15 mouse cellular contexts compared by ENCODE assay signal in genomic region chr11:83908376-83908775, GRCm38 (mm10). TPM values are rescaled to one million over a fixed set of nuclear protein-coding genes. Genes with fewer than 3 reads are reported as not detected.
"Had no signal": no experiment of that assay in that cellular context is flagged by ENCODE, and none has a peak within 500 bp of the region (broad histone marks: within the 10 kb centered on the region; RNA-seq: fewer than 3 reads in every experiment).

No protein-coding gene starts in this region.

- DNase-seq: kidney, adult 18-20 months; kidney, postnatal 14 days; lung, adult 2 months; lung, postnatal 36 days; retina, postnatal 1 day; thymus, adult 18-20 months; thymus, postnatal 14 days had no signal

- H3K4me2 ChIP-seq: hindbrain, embryonic 14.5 days; kidney, embryonic 15.5 days; limb, embryonic 15.5 days; midbrain, embryonic 15.5 days; neural tube, embryonic 12.5 days had no signal

- H3K4me3 ChIP-seq: kidney, embryonic 15.5 days; limb, embryonic 15.5 days; midbrain, embryonic 15.5 days; neural tube, embryonic 12.5 days had no signal

- H3K4me1 ChIP-seq: limb, embryonic 15.5 days; midbrain, embryonic 15.5 days; neural tube, embryonic 12.5 days had no signal

- H3K9me3 ChIP-seq: kidney, embryonic 15.5 days; limb, embryonic 15.5 days; midbrain, embryonic 15.5 days; neural tube, embryonic 12.5 days had no signal

- H3K9ac ChIP-seq: hindbrain, embryonic 14.5 days; kidney, embryonic 15.5 days; limb, embryonic 15.5 days; midbrain, embryonic 15.5 days; neural tube, embryonic 12.5 days had no signal

- H3K27ac ChIP-seq: hindbrain, embryonic 14.5 days; kidney, embryonic 15.5 days; limb, embryonic 15.5 days; midbrain, embryonic 15.5 days; neural tube, embryonic 12.5 days had no signal

- ATAC-seq: lung, postnatal 0 days; midbrain, embryonic 15.5 days had no signal

- H3K27me3 ChIP-seq: kidney, embryonic 15.5 days; limb, embryonic 15.5 days; midbrain, embryonic 15.5 days; neural tube, embryonic 12.5 days had no signal

- H3K36me3 ChIP-seq: limb, embryonic 15.5 days; midbrain, embryonic 15.5 days; neural tube, embryonic 12.5 days had no signal

RNA-seq across cellular contexts. Expression of gene Hnf1b, which starts 58.5 kb away (rescaled TPM):
- total RNA-seq: megakaryocyte progenitor cell, adult 5-6 weeks; monocyte, adult 5-6 weeks had no signal
